Mouse (Mus musculus): ENCODE results near the gene Eif4g1. TPM values are rescaled to one million over a fixed set of nuclear protein-coding genes. Genes with fewer than 3 reads are reported as not detected.

Gene Eif4g1
- polyA plus RNA-seq, 1 experiment from 2014 or later = 267 TPM

GRCm38 (mm10) chr16:20714307-20715080 lies 46.4 kb downstream of the Eif4g1 start:
- no peak for DNase-seq (ENCODE audit: low spot score)
- Histone ChIP-seq H3K4me1 (peaks cover 51% of the 10 kb centered on the region), H3K27me3 (ENCODE audit: low read depth, poor library complexity, severe bottlenecking) (peaks cover 11% of the 10 kb centered on the region; the same call in 1 of the 2 replicates), H3K4me3 (peak overlapping the region; percentile 73), H3K9me3 (replicated peaks) (no peaks in the 10 kb centered on the region), H3K27ac (peak overlapping the region; percentile 91; the same call in 1 of the 2 replicates), H3K36me3 (peaks cover 46% of the 10 kb centered on the region)
- WGBS = 42% methylated on average over 11 of the region's 11 CpGs

- DNase-seq (ENCODE audit: low spot score) = no peak
- Histone ChIP-seq H3K4me1 (peaks cover 51% of the 10 kb centered on the region), H3K9me3 (replicated peaks) (no peaks in the 10 kb centered on the region), H3K27ac (peak overlapping the region; percentile 91), H3K36me3 (peaks cover 46% of the 10 kb centered on the region), H3K27me3 (ENCODE audit: low read depth, poor library complexity, severe bottlenecking) (peaks cover 11% of the 10 kb centered on the region; the same call in 1 of the 2 replicates), H3K4me3 (peak overlapping the region; percentile 73)
- 57% methylated on average over 2 of the region's 2 CpGs for WGBS
These were observed 47.0 kb downstream of the Eif4g1 start for GRCm38 (mm10) chr16:20715161-20715560.

- H3K36me3 ChIP-seq = peaks cover 46% of the 10 kb centered on the region
- DNase-seq (ENCODE audit: low spot score) = no peak
- H3K9me3 ChIP-seq (replicated peaks) = no peaks in the 10 kb centered on the region
- H3K4me3 ChIP-seq = peak overlapping the region; percentile 73
- 2% methylated on average over 12 of the region's 12 CpGs for WGBS
- H3K4me1 ChIP-seq = peaks cover 51% of the 10 kb centered on the region
- peaks cover 11% of the 10 kb centered on the region; the same call in 1 of the 2 replicates for H3K27me3 ChIP-seq (ENCODE audit: low read depth, poor library complexity, severe bottlenecking)
- peak overlapping the region; percentile 91 for H3K27ac ChIP-seq
These were observed 47.5 kb downstream of the Eif4g1 start for GRCm38 (mm10) chr16:20715566-20715965.

- peaks cover 11% of the 10 kb centered on the region; the same call in 1 of the 2 replicates for H3K27me3 ChIP-seq (ENCODE audit: low read depth, poor library complexity, severe bottlenecking)
- peak; percentile 91 for DNase-seq (ENCODE audit: low spot score)
- H3K36me3 ChIP-seq = peaks cover 46% of the 10 kb centered on the region
- peak overlapping the region; percentile 91 for H3K27ac ChIP-seq
- under 1% methylated on average over 68 of the region's 68 CpGs for WGBS
- peak overlapping the region; percentile 73 for H3K4me3 ChIP-seq
- H3K4me1 ChIP-seq = peaks cover 51% of the 10 kb centered on the region
- no peaks in the 10 kb centered on the region for H3K9me3 ChIP-seq (replicated peaks)
These were observed 48.1 kb downstream of the Eif4g1 start for GRCm38 (mm10) chr16:20715976-20716840.

GRCm38 (mm10) chr16:20716841-20717180 lies 48.7 kb downstream of the Eif4g1 start:
- peaks cover 51% of the 10 kb centered on the region for H3K4me1 ChIP-seq
- H3K36me3 ChIP-seq = peaks cover 46% of the 10 kb centered on the region

GRCm38 (mm10) chr16:20717181-20717977 lies 49.3 kb downstream of the Eif4g1 start, which contains the start of the genes Polr2h and Clcn2:
Gene Polr2h (plus strand): TSS chr16:20717665.
Gene Clcn2 (minus strand): TSS chr16:20717746.
- Histone ChIP-seq H3K9me3 (replicated peaks) (no peaks in the 10 kb centered on the region), H3K27ac (peak within 1 kb of the TSS; percentile 91), H3K4me1 (peaks cover 51% of the 10 kb centered on the region), H3K27me3 (ENCODE audit: low read depth, poor library complexity, severe bottlenecking) (peaks cover 11% of the 10 kb centered on the region; the same call in 1 of the 2 replicates), H3K4me3 (peak within 1 kb of the TSS; percentile 73), H3K36me3 (peaks cover 46% of the 10 kb centered on the region)
- peak; percentile 95 for DNase-seq (ENCODE audit: low spot score)
- WGBS = under 1% methylated on average over 58 of the region's 62 CpGs

More at GRCm38 (mm10) chr16:20716841-20717180, 48.7 kb downstream of the Eif4g1 start:
- DNase-seq (ENCODE audit: low spot score) = no peak
- 0% methylated on average over 8 of the region's 8 CpGs for WGBS
- H3K27ac ChIP-seq = peak overlapping the region; percentile 91
- no peaks in the 10 kb centered on the region for H3K9me3 ChIP-seq (replicated peaks)
- H3K4me3 ChIP-seq = peak overlapping the region; percentile 73
- H3K27me3 ChIP-seq (ENCODE audit: low read depth, poor library complexity, severe bottlenecking) = peaks cover 11% of the 10 kb centered on the region; the same call in 1 of the 2 replicates

GRCm38 (mm10) chr16:20717978-20718670 lies 50.0 kb downstream of the Eif4g1 start:
- Histone ChIP-seq H3K36me3 (peaks cover 41% of the 10 kb centered on the region), H3K9me3 (replicated peaks) (no peaks in the 10 kb centered on the region), H3K27ac (peak overlapping the region; percentile 91), H3K4me3 (peak overlapping the region; percentile 73), H3K27me3 (ENCODE audit: low read depth, poor library complexity, severe bottlenecking) (peaks cover 11% of the 10 kb centered on the region; the same call in 1 of the 2 replicates), H3K4me1 (peaks cover 51% of the 10 kb centered on the region)
- 3% methylated on average over 18 of the region's 18 CpGs for WGBS
- no peak for DNase-seq (ENCODE audit: low spot score)

- Histone ChIP-seq H3K4me3 (no peak overlapping the region), H3K27me3 (ENCODE audit: low read depth, poor library complexity, severe bottlenecking) (no peaks in the 10 kb centered on the region), H3K4me1 (peaks cover 30% of the 10 kb centered on the region), H3K36me3 (peaks cover 34% of the 10 kb centered on the region), H3K27ac (no peak overlapping the region), H3K9me3 (replicated peaks) (no peaks in the 10 kb centered on the region)
- 82% methylated on average over 10 of the region's 10 CpGs for WGBS
- no peak for DNase-seq (ENCODE audit: low spot score)
These were observed 53.7 kb downstream of the Eif4g1 start for GRCm38 (mm10) chr16:20721808-20722207.

- Histone ChIP-seq H3K27ac (no peak overlapping the region), H3K4me3 (no peak overlapping the region), H3K36me3 (peaks cover 34% of the 10 kb centered on the region), H3K27me3 (ENCODE audit: low read depth, poor library complexity, severe bottlenecking) (no peaks in the 10 kb centered on the region), H3K4me1 (peaks cover 21% of the 10 kb centered on the region), H3K9me3 (replicated peaks) (no peaks in the 10 kb centered on the region)
- WGBS = 54% methylated on average over 4 of the region's 4 CpGs
- no peak for DNase-seq (ENCODE audit: low spot score)
These were observed 54.6 kb downstream of the Eif4g1 start for GRCm38 (mm10) chr16:20722736-20723135.

- H3K9me3 ChIP-seq (replicated peaks) = no peaks in the 10 kb centered on the region
- 35% methylated on average over 4 of the region's 4 CpGs for WGBS
- H3K4me1 ChIP-seq = peaks cover 21% of the 10 kb centered on the region
- no peak for DNase-seq (ENCODE audit: low spot score)
- no peak overlapping the region for H3K27ac ChIP-seq
- no peaks in the 10 kb centered on the region for H3K27me3 ChIP-seq (ENCODE audit: low read depth, poor library complexity, severe bottlenecking)
- H3K4me3 ChIP-seq = no peak overlapping the region
- peaks cover 34% of the 10 kb centered on the region for H3K36me3 ChIP-seq
These were observed 55.1 kb downstream of the Eif4g1 start for GRCm38 (mm10) chr16:20723247-20723646.

GRCm38 (mm10) chr16:20724338-20724748 lies 56.2 kb downstream of the Eif4g1 start:
- WGBS = 28% methylated on average over 5 of the region's 5 CpGs
- H3K36me3 ChIP-seq = peaks cover 34% of the 10 kb centered on the region
- H3K4me1 ChIP-seq = peaks cover 14% of the 10 kb centered on the region; the same call in 1 of the 2 replicates
- peaks cover 6% of the 10 kb centered on the region; the same call in 1 of the 2 replicates for H3K27me3 ChIP-seq (ENCODE audit: low read depth, poor library complexity, severe bottlenecking)
- H3K27ac ChIP-seq = no peak overlapping the region
- peak; percentile 72 for DNase-seq (ENCODE audit: low spot score)
- no peaks in the 10 kb centered on the region for H3K9me3 ChIP-seq (replicated peaks)
- no peak overlapping the region for H3K4me3 ChIP-seq
